In the genomic region with DNA sequence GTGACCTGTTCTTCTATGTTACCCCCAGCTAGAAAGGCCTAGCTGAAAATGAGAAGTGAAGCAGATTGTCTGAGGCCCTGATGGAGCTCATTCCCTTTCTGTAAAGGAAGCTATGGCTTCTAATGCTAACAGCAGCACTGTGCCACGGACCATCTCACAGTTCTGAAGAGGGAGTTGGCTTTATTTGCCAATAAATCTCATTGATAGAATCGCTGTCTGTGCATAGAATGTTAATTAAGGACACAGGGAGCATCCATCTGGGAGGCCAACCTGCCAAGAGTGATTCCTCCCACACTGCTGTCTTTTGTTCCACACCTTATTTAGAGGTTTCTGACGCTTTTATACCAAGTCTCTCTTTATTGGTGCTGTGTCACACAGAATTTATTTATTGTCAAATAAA, we compare ENCODE assay signal across 20 mouse cellular contexts. TPM values are rescaled to one million over a fixed set of nuclear protein-coding genes. Genes with fewer than 3 reads are reported as not detected.
DNase-seq lines count a peak whose midpoint lies in the region; ATAC-seq and TF ChIP-seq lines count a peak whose summit lies in the region.
"Had no signal": no experiment of that assay in that cellular context is flagged by ENCODE, and none has a peak within 500 bp of the region (broad histone marks: within the 10 kb centered on the region; RNA-seq: fewer than 3 reads in every experiment).

No protein-coding gene starts in this region.

- no peaks in the 10 kb centered on the region for H3K4me1 ChIP-seq in kidney, postnatal 0 days (replicated peaks; ENCODE audit: insufficient read depth, low read length)
- no peaks in the 10 kb centered on the region for H3K4me1 ChIP-seq in neural tube, embryonic 12.5 days
- H3K4me1 ChIP-seq: heart, embryonic 13.5 days; stomach, embryonic 15.5 days had no signal

- H3K4me2 ChIP-seq in kidney, postnatal 0 days (ENCODE audit: low read length): no peak overlapping the region
- no peak overlapping the region for H3K4me2 ChIP-seq in neural tube, embryonic 12.5 days (replicated peaks)
- H3K4me2 ChIP-seq: heart, embryonic 13.5 days; limb, embryonic 13.5 days; liver, embryonic 13.5 days; lung, embryonic 15.5 days; midbrain, embryonic 11.5 days; stomach, embryonic 15.5 days had no signal

- ATAC-seq in frontal cortex, adult (ENCODE audit: low TSS enrichment): peak; percentile 13; the same call in 1 of the 2 replicates
- no peak for ATAC-seq in kidney, postnatal 0 days (replicated peaks; ENCODE audit: low FRiP score, low read depth)
- peak; percentile 87 for ATAC-seq in neural tube, embryonic 12.5 days (ENCODE audit: low FRiP score, low read depth)
- ATAC-seq: inflammation-experienced regulatory T-cells, adult 6 months had no signal

- H3K27ac ChIP-seq in kidney, postnatal 0 days: no peak overlapping the region
- H3K27ac ChIP-seq in neural tube, embryonic 12.5 days: no peak overlapping the region
- H3K27ac ChIP-seq: heart, embryonic 13.5 days; limb, embryonic 13.5 days; liver, embryonic 13.5 days; lung, embryonic 15.5 days; stomach, embryonic 15.5 days had no signal

- no peak overlapping the region for H3K9ac ChIP-seq in kidney, postnatal 0 days (ENCODE audit: low read depth, low read length)
- no peak overlapping the region for H3K9ac ChIP-seq in neural tube, embryonic 12.5 days
- H3K9ac ChIP-seq: heart, embryonic 13.5 days; limb, embryonic 13.5 days; liver, embryonic 13.5 days; lung, embryonic 15.5 days; stomach, embryonic 15.5 days had no signal

- no peaks in the 10 kb centered on the region for H3K36me3 ChIP-seq in kidney, postnatal 0 days (ENCODE audit: insufficient read depth, low read length)
- H3K36me3 ChIP-seq in neural tube, embryonic 12.5 days: no peaks in the 10 kb centered on the region
- H3K36me3 ChIP-seq: heart, embryonic 13.5 days; limb, embryonic 13.5 days; liver, embryonic 13.5 days; lung, embryonic 15.5 days; stomach, embryonic 15.5 days had no signal

- H3K4me3 ChIP-seq in kidney, postnatal 0 days (replicated peaks; ENCODE audit: low read depth, low read length): no peak overlapping the region
- no peak overlapping the region for H3K4me3 ChIP-seq in neural tube, embryonic 12.5 days
- H3K4me3 ChIP-seq: heart, embryonic 13.5 days; limb, embryonic 13.5 days; liver, embryonic 13.5 days; lung, embryonic 15.5 days; stomach, embryonic 15.5 days had no signal

- H3K27me3 ChIP-seq in kidney, postnatal 0 days (ENCODE audit: insufficient read depth, low read length): no peaks in the 10 kb centered on the region
- no peaks in the 10 kb centered on the region for H3K27me3 ChIP-seq in neural tube, embryonic 12.5 days (replicated peaks)
- H3K27me3 ChIP-seq: heart, embryonic 13.5 days; limb, embryonic 13.5 days; liver, embryonic 13.5 days; lung, embryonic 15.5 days; stomach, embryonic 15.5 days had no signal

- no peak for TF ChIP-seq CTCF in kidney, postnatal 0 days (IDR thresholded peaks at IDR 0.05; ENCODE audit: low read depth)

- DNase-seq in frontal cortex, postnatal 10 days (ENCODE audit: low spot score in 2 of 2): no peak
- DNase-seq in kidney, postnatal 0 days (ENCODE audit: low spot score): peak; percentile 77
- no peak for DNase-seq in kidney, postnatal 10 days
- DNase-seq in brain, adult 2 months (ENCODE audit: low read depth, low spot score): peak; percentile 65
- no peak for DNase-seq in MN1 (ENCODE audit: low spot score)
- DNase-seq: B cell, adult 2 months; cerebellum, adult 9-10 months; heart, postnatal 36 days; liver, embryonic 13.5 days; lung, postnatal 4 days; retina, postnatal 1 day; thymus, adult 18-20 months had no signal

- H3K9me3 ChIP-seq in kidney, postnatal 0 days (replicated peaks; ENCODE audit: low read length): no peaks in the 10 kb centered on the region
- H3K9me3 ChIP-seq in neural tube, embryonic 12.5 days: no peaks in the 10 kb centered on the region
- H3K9me3 ChIP-seq: heart, embryonic 13.5 days; limb, embryonic 13.5 days; liver, embryonic 13.5 days; lung, embryonic 15.5 days; stomach, embryonic 15.5 days had no signal

- 35% methylated on average over 3 of the region's 3 CpGs for WGBS in kidney, postnatal 0 days
- 40% methylated on average over 3 of the region's 3 CpGs for WGBS in neural tube, embryonic 12.5 days

RNA-seq across cellular contexts. Expression of gene Qtrt2, which starts 4.9 kb away (rescaled TPM):
- polyA plus RNA-seq in kidney, postnatal 0 days (2015; fragmentation: Nextera tagmentation; extraction: Ambion mirVana): 22.8 and 24.6 TPM in 2 replicates
- polyA plus RNA-seq in neural tube, embryonic 12.5 days (2016; fragmentation: Nextera tagmentation; extraction: Ambion mirVana): 24.8 and 25.8 TPM in 2 replicates

RNA-seq across cellular contexts. Expression of gene Ccdc191, which starts 41.9 kb away (rescaled TPM):
- polyA plus RNA-seq in kidney, postnatal 0 days (2015; fragmentation: Nextera tagmentation; extraction: Ambion mirVana): 11.1 and 12.2 TPM in 2 replicates
- 11.3 and 14.1 TPM in 2 replicates for polyA plus RNA-seq in neural tube, embryonic 12.5 days (2016; fragmentation: Nextera tagmentation; extraction: Ambion mirVana)

RNA-seq across cellular contexts. Expression of gene Zdhhc23, which starts 48.1 kb away (rescaled TPM):
- 2.0 and 2.3 TPM in 2 replicates for polyA plus RNA-seq in kidney, postnatal 0 days (2015; fragmentation: Nextera tagmentation; extraction: Ambion mirVana)
- 0.64 and 0.91 TPM in 2 replicates for polyA plus RNA-seq in neural tube, embryonic 12.5 days (2016; fragmentation: Nextera tagmentation; extraction: Ambion mirVana)

Comparison
In these comparisons a context has a peak if more than half of its experiments do, and no peak if none do; other contexts are left out.
1. DNase-seq: peak in kidney, postnatal 0 days (single experiment) and brain, adult 2 months (single experiment); none in frontal cortex, postnatal 10 days (0 of 2), kidney, postnatal 10 days (single experiment) and MN1 (single experiment).